Mouse (Mus musculus) urinary bladder, postnatal 0 days (tissue): ENCODE data around the gene Cyp1a2. TPM values are rescaled to one million over a fixed set of nuclear protein-coding genes. Genes with fewer than 3 reads are reported as not detected.

Experiments used
- polyA plus RNA-seq: library from polyadenylated mRNA; unstranded; fragments of >200 nt; fragmentation: Nextera tagmentation; extraction: Ambion mirVana; gene quantifications from 2 replicates; pipeline ENCODE4 v1.2.1, GENCODE M21; 2015

Gene Cyp1a2
- not detected in 2 replicates for polyA plus RNA-seq

DNA sequence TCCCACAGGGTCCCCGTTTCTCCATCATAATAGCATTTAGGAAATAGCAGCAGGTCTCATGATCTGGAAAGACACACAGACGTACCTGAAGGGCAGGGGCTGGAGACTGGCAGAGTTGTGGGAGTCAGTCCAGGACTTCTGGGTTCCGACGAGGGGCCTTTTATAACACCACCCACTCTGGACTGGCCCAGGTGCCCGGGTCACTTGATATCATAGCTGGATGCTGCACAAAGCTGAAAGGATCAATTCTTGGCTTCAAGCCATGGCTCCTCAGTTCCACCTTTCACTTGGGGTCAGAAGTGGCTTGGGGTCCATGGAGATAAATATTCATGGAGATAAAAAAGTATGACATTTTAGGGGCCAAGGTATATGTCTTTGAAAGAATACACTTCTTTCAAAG, at the start of gene Cyp1a2:
TSS of gene Cyp1a2 (minus strand) at position 184 of the 400 bp plus-strand sequence.

DNA sequence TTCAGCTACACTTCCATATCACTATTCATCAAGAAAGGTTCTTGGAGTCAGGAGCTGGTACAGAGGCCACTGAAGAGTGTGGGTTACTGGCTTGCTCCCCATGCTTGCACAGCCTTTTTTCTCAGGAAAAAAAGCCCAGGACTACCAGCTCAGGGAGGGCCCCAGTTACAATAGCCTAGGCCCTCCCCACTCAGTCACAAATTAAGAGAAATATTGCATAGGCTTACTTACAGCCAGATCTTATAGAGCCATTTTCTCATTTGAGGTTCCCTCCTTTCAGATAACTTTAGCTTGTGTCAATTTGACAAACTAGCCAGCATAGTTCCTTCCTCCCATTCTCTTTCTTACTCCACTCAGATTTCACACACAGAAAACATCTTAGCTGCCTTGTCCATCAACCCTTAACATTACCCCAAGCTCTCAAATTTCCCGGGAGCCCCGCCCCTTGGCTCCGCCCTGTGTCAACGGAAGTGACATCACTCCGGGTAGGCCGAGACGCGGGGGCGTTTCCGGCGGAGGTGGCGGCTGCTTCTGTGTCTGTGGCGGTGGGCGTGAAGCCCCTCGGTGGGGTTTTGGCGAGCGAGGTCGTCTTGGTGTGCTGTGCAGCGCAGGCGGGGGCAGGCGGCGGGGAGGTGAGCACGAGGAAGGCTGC, 24.7 kb upstream of the Cyp1a2 start, which contains the start of gene Edc3:
TSS of gene Edc3 (plus strand) at position 473 of the 652 bp plus-strand sequence.

GRCm38 (mm10) chr9:57687751-57688150, 4.2 kb upstream of the Cyp1a2 start, which contains the start of gene Cyp1a1:
Gene Cyp1a1, plus strand, starts transcription at chr9:57687928.

DNA sequence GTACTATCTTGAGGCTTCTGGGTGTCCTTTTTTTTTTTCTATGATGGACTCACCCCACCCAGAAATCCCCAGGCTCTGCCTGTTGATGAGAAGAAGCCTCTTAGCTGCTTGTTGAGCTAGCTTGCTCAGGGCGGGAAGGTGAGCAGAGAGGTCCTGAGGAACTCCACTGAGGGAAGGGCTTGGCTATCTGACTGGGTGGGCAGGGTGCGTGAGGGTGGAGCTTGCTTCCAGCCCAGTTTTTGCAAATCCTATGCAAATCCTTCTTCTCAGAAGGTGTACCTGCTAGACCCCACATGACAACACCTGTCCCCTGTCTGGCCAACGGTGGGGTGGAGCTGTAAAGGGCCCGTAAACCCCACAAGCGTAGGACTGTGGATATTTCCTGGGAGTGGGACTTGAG, 30.2 kb downstream of the Cyp1a2 start, which contains the start of gene Csk:
TSS of gene Csk (minus strand) at position 349 of the 400 bp plus-strand sequence.

Other genes starting within 250 kb of the Cyp1a2 start
- gene Ppcdc, start 243.6 kb downstream of the Cyp1a2 start, polyA plus RNA-seq: 22.0 and 24.5 TPM in 2 replicates
- 15.4 and 16.2 TPM in 2 replicates for gene Scamp5, start 215.6 kb downstream of the Cyp1a2 start, polyA plus RNA-seq
- 7.0 and 9.2 TPM in 2 replicates for gene Rpp25, start 179.7 kb downstream of the Cyp1a2 start, polyA plus RNA-seq
- gene Cox5a, start 162.4 kb downstream of the Cyp1a2 start, polyA plus RNA-seq: 514 and 536 TPM in 2 replicates
- gene Fam219b, start 146.2 kb downstream of the Cyp1a2 start, polyA plus RNA-seq: 15.2 and 16.3 TPM in 2 replicates
- gene Mpi, start 130.9 kb downstream of the Cyp1a2 start, polyA plus RNA-seq: 17.1 and 17.3 TPM in 2 replicates
- gene Scamp2, start 122.8 kb downstream of the Cyp1a2 start, polyA plus RNA-seq: 52.6 and 54.4 TPM in 2 replicates
- gene Ulk3, start 94.3 kb downstream of the Cyp1a2 start, polyA plus RNA-seq: 10.3 and 12.9 TPM in 2 replicates
- gene Cplx3, start 77.4 kb downstream of the Cyp1a2 start, polyA plus RNA-seq: not detected in 2 replicates
- gene Lman1l, start 62.9 kb downstream of the Cyp1a2 start, polyA plus RNA-seq: not detected in 2 replicates
- gene Csk, start 30.1 kb downstream of the Cyp1a2 start, polyA plus RNA-seq: 16.0 and 16.7 TPM in 2 replicates
- gene Cyp1a1, start 4.2 kb upstream of the Cyp1a2 start, polyA plus RNA-seq: 0.06 and 0.16 TPM in 2 replicates
- 14.2 and 14.9 TPM in 2 replicates for gene Edc3, start 24.8 kb upstream of the Cyp1a2 start, polyA plus RNA-seq
- gene Clk3, start 82.2 kb upstream of the Cyp1a2 start, polyA plus RNA-seq: 37.7 and 45.8 TPM in 2 replicates
- gene Arid3b, start 153.1 kb upstream of the Cyp1a2 start, polyA plus RNA-seq: 3.8 and 5.1 TPM in 2 replicates
- gene Ubl7, start 227.3 kb upstream of the Cyp1a2 start, polyA plus RNA-seq: 87.3 and 88.9 TPM in 2 replicates